Mouse (Mus musculus): Measurements from ENCODE around the gene Sco1.

DNA sequence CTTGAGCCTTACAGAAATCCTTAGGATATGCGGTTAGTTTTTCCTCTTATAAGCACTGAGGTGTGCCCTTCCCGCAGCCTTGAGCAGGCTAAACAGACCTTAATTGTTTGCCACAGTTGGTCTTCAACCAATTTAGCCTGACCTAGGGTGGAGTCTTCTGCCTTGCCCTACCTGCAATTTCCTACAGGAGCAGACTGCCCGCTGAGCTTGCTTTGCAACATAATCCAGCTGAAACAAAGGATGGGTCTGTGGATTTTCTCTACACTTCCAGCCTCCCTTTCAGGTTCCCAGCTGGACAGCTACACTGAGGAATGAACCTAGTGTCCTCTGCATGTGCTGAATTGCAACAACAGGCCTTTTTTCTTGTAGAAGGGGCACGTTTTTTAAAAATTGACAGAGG is 40.8 kb upstream of the Sco1 start:
- TF ChIP-seq CTCF (IDR thresholded peaks at IDR 0.05; ENCODE audit: low read depth, low read length) (no peak), TAL1 (conservative IDR thresholded peaks at IDR 0.05; ENCODE audit: low read depth, low read length) (no peak)
